Mouse (Mus musculus): Measurements from ENCODE around the gene Calml4. TPM values are rescaled to one million over a fixed set of nuclear protein-coding genes. Genes with fewer than 3 reads are reported as not detected.

The Calml4 gene
- total and polyA plus RNA-seq, 3 experiments, result 0.62 to 4.6 TPM; not detected in 1

DNA sequence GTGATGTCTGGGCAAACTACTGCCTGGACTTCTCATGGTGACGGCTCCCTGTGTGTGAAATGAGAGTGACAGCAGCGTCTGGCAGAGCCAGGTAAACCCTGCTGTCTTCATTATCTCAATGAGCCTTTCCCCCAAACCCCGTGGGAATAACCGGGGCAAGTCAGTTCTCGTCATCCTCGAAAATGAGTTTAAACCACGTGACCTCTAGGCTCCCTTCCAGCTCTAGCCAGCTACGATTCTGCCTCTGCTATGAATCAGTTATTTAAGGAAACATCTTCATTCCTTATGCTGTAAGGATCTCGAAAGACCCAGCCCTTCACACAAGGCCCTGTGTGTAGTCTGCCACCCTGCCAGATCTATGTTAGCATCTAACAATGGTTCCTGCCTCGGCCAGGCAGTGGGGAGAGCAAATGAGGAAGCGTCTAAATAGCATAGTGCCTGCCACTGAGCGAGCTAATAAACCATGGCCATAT lies 40.7 kb upstream of the Calml4 start (continued):
- TF ChIP-seq ZNF384 (IDR thresholded peaks at IDR 0.05; ENCODE audit: low read depth, low read length) (no peak), POLR2AphosphoS2 (IDR thresholded peaks at IDR 0.05; ENCODE audit: low read length) (no peak), MYB (IDR thresholded peaks at IDR 0.05; ENCODE audit: low read depth, low read length) (no peak), ZC3H11A (IDR thresholded peaks at IDR 0.05; ENCODE audit: low read depth, low read length) (no peak), MXI1 (IDR thresholded peaks at IDR 0.05; ENCODE audit: low read depth, low read length) (peak; percentile 76), SIN3A (IDR thresholded peaks at IDR 0.05; ENCODE audit: low read length) (peak; percentile 74), UBTF (IDR thresholded peaks at IDR 0.05; ENCODE audit: borderline replicate concordance, insufficient read depth, low read depth, low read length) (no peak), ZMIZ1 (IDR thresholded peaks at IDR 0.05; ENCODE audit: low read depth, low read length) (0 out of 2 replicates have a peak, but pooled peaks have one; percentile 50), ETS1 (IDR thresholded peaks at IDR 0.05; ENCODE audit: low read depth, low read length) (peak; percentile 47; the same call in 1 of the 2 replicates), MAX (IDR thresholded peaks at IDR 0.05; ENCODE audit: low read length) (peak; percentile 94), CTCF (IDR thresholded peaks at IDR 0.05 in 2 of 3, conservative IDR thresholded peaks at IDR 0.05 in 1 of 3; ENCODE audit: control insufficient read depth in 1 of 3, insufficient read depth in 1 of 3, low read depth in 2 of 3, low read length in 3 of 3, poor library complexity in 1 of 3, severe bottlenecking in 1 of 3) (no peak), ELF1 (IDR thresholded peaks at IDR 0.05; ENCODE audit: low read depth, low read length) (0 out of 2 replicates have a peak, but pooled peaks have one; percentile 39)

DNA sequence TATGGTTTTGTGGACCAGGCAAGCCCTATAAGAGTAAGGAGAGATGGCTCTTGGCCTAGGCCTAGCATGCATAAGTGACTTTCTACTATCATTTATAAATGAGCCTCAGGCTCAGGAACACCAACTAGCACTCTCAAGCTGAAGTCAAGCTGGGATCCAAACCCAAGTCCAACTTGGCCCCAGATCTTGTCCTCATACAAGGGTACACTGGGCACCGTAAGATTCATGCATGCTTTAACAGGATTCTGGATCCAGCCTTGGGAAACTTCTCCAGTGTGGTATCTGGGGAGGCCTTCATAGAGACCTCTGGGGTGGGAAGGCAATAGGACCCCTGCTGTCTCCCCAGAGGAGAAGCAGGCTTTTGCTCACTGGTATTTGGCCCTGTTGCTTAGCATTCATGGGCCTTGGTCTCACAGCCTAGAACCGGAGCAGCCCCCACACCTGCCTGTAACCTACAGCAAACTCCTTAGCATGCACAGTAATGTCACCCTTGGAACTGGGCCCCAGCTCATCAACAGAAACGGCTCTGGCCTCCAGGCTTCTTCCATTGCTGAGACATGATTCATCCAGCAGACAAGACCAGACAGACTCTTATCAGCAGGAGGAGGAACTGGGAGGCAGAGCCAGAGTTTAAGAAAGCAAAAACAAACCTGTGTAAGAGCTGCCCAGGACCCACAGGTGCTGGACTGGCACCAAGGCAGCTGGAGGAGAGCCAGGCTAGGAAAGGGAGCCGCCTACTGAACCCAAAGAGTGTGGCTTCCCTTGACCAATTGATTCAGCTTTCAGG lies 39.9 kb upstream of the Calml4 start:
- Histone ChIP-seq H3K27ac (ENCODE audit: control insufficient read depth, low read depth, low read length) (peak overlapping the region; percentile 65), H3K9ac (ENCODE audit: control insufficient read depth, low read depth, low read length, poor library complexity, severe bottlenecking) (peak overlapping the region; percentile 49), H3K4me1 (ENCODE audit: control insufficient read depth in 1 of 2, insufficient read depth in 2 of 2, low read length in 2 of 2) (peaks cover 12 to 27% of the 10 kb centered on the region in 2 experiments), H3K9me3 (replicated peaks; ENCODE audit: insufficient read depth, low read length) (no peaks in the 10 kb centered on the region), H3K4me3 (ENCODE audit: control insufficient read depth in 1 of 2, insufficient read depth in 1 of 2, low read depth in 2 of 2, low read length in 2 of 2) (peak overlapping the region; percentile 12 to 22; a peak in 2 of 4 replicates), H3K36me3 (ENCODE audit: control insufficient read depth in 1 of 2, insufficient read depth in 2 of 2, low read length in 2 of 2) (peaks cover 0 to 19% of the 10 kb centered on the region in 2 experiments; a peak in 2 of 4 replicates), H3K79me2 (ENCODE audit: control insufficient read depth, insufficient read depth, low read length, poor library complexity) (no peaks in the 10 kb centered on the region), H3K27me3 (ENCODE audit: control insufficient read depth in 1 of 2, insufficient read depth in 2 of 2, low read length in 2 of 2) (no peaks in the 10 kb centered on the region)
- DNase-seq (ENCODE audit: low read depth, low spot score), result peak; percentile 74
- TF ChIP-seq GATA1 (IDR thresholded peaks at IDR 0.05; ENCODE audit: low read depth, low read length) (peak; percentile 72), NELFE (IDR thresholded peaks at IDR 0.05; ENCODE audit: low read depth, low read length) (no peak), HCFC1 (IDR thresholded peaks at IDR 0.05; ENCODE audit: low read depth, low read length) (0 out of 2 replicates have a peak, but pooled peaks have one; percentile 25), EP300 (IDR thresholded peaks at IDR 0.05; ENCODE audit: low read depth in 1 of 2, low read length in 2 of 2) (peak; percentile 20 to 30; a peak in 1 of 4 replicates), SIN3A (IDR thresholded peaks at IDR 0.05; ENCODE audit: low read length) (peak; percentile 39; the same call in 1 of the 2 replicates), SMC3 (IDR thresholded peaks at IDR 0.05; ENCODE audit: low read depth, low read length) (no peak), ETS1 (IDR thresholded peaks at IDR 0.05; ENCODE audit: low read depth, low read length) (peak; percentile 34; the same call in 1 of the 2 replicates), MAZ (IDR thresholded peaks at IDR 0.05; ENCODE audit: low read depth, low read length) (peak; percentile 68; the same call in 1 of the 2 replicates)

Measured in MEL (cell line).